Mouse (Mus musculus): ENCODE data around the gene Trpm2. TPM values are rescaled to one million over a fixed set of nuclear protein-coding genes. Genes with fewer than 3 reads are reported as not detected.

Trpm2 gene
- total and polyA plus RNA-seq, 3 experiments: 0.16 to 0.34 TPM; not detected in 1

GRCm38 (mm10) chr10:78008169-78008568, 37.8 kb upstream of the Trpm2 start:
- dilution Hi-C loops (cut with MboI; ENCODE audit: extremely low pct_ligation_motif_present, extremely low pct_unique_long_range_greater_than_20kb, low sequenced_read_pairs) (no loop called here), in situ Hi-C loops (cut with MboI; ENCODE audit: low pct_ligation_motif_present, low pct_unique_long_range_greater_than_20kb, low sequenced_read_pairs) (no loop called here)
- Histone ChIP-seq H3K4me3 (replicated peaks in 1 of 3; ENCODE audit: low read depth in 2 of 3, low read length in 2 of 3, poor library complexity in 1 of 3) (peak overlapping the region; percentile 87 to 97 (median 96)), H3K27ac (ENCODE audit: insufficient read depth, low read depth) (no peak overlapping the region), H3K9ac (ENCODE audit: insufficient read depth, low read depth) (peak overlapping the region; percentile 34), H3K9me3 (replicated peaks; ENCODE audit: low read length) (no peaks in the 10 kb centered on the region), H3K79me2 (replicated peaks; ENCODE audit: control insufficient read depth, extremely low read depth, insufficient read depth, poor library complexity, severe bottlenecking) (peaks cover 14% of the 10 kb centered on the region), H3K4me2 (ENCODE audit: insufficient read depth, low read depth, poor library complexity, severe bottlenecking) (peak overlapping the region; percentile 83; the same call in 1 of the 2 replicates), H3K27me3 (replicated peaks) (peaks cover 3% of the 10 kb centered on the region), H3K4me1 (ENCODE audit: control insufficient read depth in 1 of 2, insufficient read depth in 2 of 2) (peaks cover 12 to 32% of the 10 kb centered on the region in 2 experiments; a peak in 3 of 4 replicates), H3K36me3 (replicated peaks in 1 of 2; ENCODE audit: control insufficient read depth in 1 of 2, insufficient read depth in 1 of 2, low read length in 1 of 2) (peaks cover 2 to 38% of the 10 kb centered on the region in 2 experiments)
- no peak for DNase-seq (ENCODE audit: extremely low read depth)
- no peak for TF ChIP-seq MAZ (IDR thresholded peaks at IDR 0.05; ENCODE audit: low read depth, low read length)
- TF ChIP-seq E2F4 (IDR thresholded peaks at IDR 0.05; ENCODE audit: insufficient replicate concordance, low read depth, low read length): no peak
- TF ChIP-seq KAT2A (IDR thresholded peaks at IDR 0.05; ENCODE audit: insufficient replicate concordance, low read length): no peak
- TF ChIP-seq SIN3A (IDR thresholded peaks at IDR 0.05; ENCODE audit: low read length): no peak
- no peak for TF ChIP-seq IRF4 (IDR thresholded peaks at IDR 0.05; ENCODE audit: low read depth, low read length)
- no peak for TF ChIP-seq PAX5 (IDR thresholded peaks at IDR 0.05; ENCODE audit: low read length)
- no peak for TF ChIP-seq ZNF384 (IDR thresholded peaks at IDR 0.05; ENCODE audit: low read depth, low read length)
- TF ChIP-seq USF2 (conservative IDR thresholded peaks at IDR 0.05; ENCODE audit: low read depth, low read length): no peak
- TF ChIP-seq MXI1 (IDR thresholded peaks at IDR 0.05; ENCODE audit: low read depth, low read length): no peak
- TF ChIP-seq POLR2AphosphoS2 (IDR thresholded peaks at IDR 0.05; ENCODE audit: low read depth, low read length): no peak
- TF ChIP-seq RCOR1 (conservative IDR thresholded peaks at IDR 0.05; ENCODE audit: low read depth, low read length): no peak
- no peak for TF ChIP-seq TCF12 (IDR thresholded peaks at IDR 0.05; ENCODE audit: low read depth, low read length)
- no peak for TF ChIP-seq USF1 (IDR thresholded peaks at IDR 0.05; ENCODE audit: low read depth, low read length)
- no peak for TF ChIP-seq ZKSCAN1 (IDR thresholded peaks at IDR 0.05; ENCODE audit: borderline replicate concordance, low read depth, low read length)
- TF ChIP-seq NRF1 (IDR thresholded peaks at IDR 0.05; ENCODE audit: low read depth, low read length): no peak
- no peak for TF ChIP-seq EP300 (IDR thresholded peaks at IDR 0.05; ENCODE audit: low read length)

- no peaks in the 10 kb centered on the region for H3K9me3 ChIP-seq (replicated peaks; ENCODE audit: low read length)
- no peak overlapping the region for H3K4me2 ChIP-seq (ENCODE audit: insufficient read depth, low read depth, poor library complexity, severe bottlenecking)
- peaks cover 3% of the 10 kb centered on the region for H3K27me3 ChIP-seq (replicated peaks)
- no peak overlapping the region for H3K27ac ChIP-seq (ENCODE audit: insufficient read depth, low read depth)
- dilution Hi-C loops (cut with MboI; ENCODE audit: extremely low pct_ligation_motif_present, extremely low pct_unique_long_range_greater_than_20kb, low sequenced_read_pairs) (no loop called here), in situ Hi-C loops (cut with MboI; ENCODE audit: low pct_ligation_motif_present, low pct_unique_long_range_greater_than_20kb, low sequenced_read_pairs) (no loop called here)
- DNase-seq (ENCODE audit: extremely low read depth): no peak
- no peak overlapping the region for H3K9ac ChIP-seq (ENCODE audit: insufficient read depth, low read depth)
- peaks cover 12 to 32% of the 10 kb centered on the region in 2 experiments; a peak in 3 of 4 replicates for H3K4me1 ChIP-seq (ENCODE audit: control insufficient read depth in 1 of 2, insufficient read depth in 2 of 2)
- H3K4me3 ChIP-seq (replicated peaks in 1 of 3; ENCODE audit: low read depth in 2 of 3, low read length in 2 of 3, poor library complexity in 1 of 3): no peak overlapping the region
- peaks cover 14% of the 10 kb centered on the region for H3K79me2 ChIP-seq (replicated peaks; ENCODE audit: control insufficient read depth, extremely low read depth, insufficient read depth, poor library complexity, severe bottlenecking)
- TF ChIP-seq NELFE (IDR thresholded peaks at IDR 0.05; ENCODE audit: low read depth, low read length) (no peak), IRF4 (IDR thresholded peaks at IDR 0.05; ENCODE audit: low read depth, low read length) (no peak), UBTF (IDR thresholded peaks at IDR 0.05; ENCODE audit: low read depth, low read length) (no peak), GABPA (IDR thresholded peaks at IDR 0.05; ENCODE audit: insufficient replicate concordance, low read depth, low read length) (no peak), USF1 (IDR thresholded peaks at IDR 0.05; ENCODE audit: low read depth, low read length) (no peak), MXI1 (IDR thresholded peaks at IDR 0.05; ENCODE audit: low read depth, low read length) (no peak), ELF1 (IDR thresholded peaks at IDR 0.05; ENCODE audit: low read depth, low read length) (no peak), CHD2 (IDR thresholded peaks at IDR 0.05; ENCODE audit: low read length) (no peak)
- H3K36me3 ChIP-seq (replicated peaks in 1 of 2; ENCODE audit: control insufficient read depth in 1 of 2, insufficient read depth in 1 of 2, low read length in 1 of 2): peaks cover 10 to 47% of the 10 kb centered on the region in 2 experiments
These were observed 36.8 kb upstream of the Trpm2 start for GRCm38 (mm10) chr10:78007203-78007602.

Data from CH12.LX (cell line).